Mouse (Mus musculus) E14TG2a.4 (cell line): ENCODE measurements around the gene Klhl8.
A peak's percentile ranks its signal among the peaks of the same experiment; 100 is the strongest.

Experiments used
- H3K27me3 ChIP-seq: 2 replicates; pipeline ENCODE4 v1.6.1; 2014; ENCODE audit warnings: low read length, control low read depth; ENCODE audit not compliant: insufficient read depth
- H3K36me3 ChIP-seq: 2 replicates; pipeline ENCODE4 v1.6.1; 2014; ENCODE audit warnings: low read length, control low read depth; ENCODE audit not compliant: insufficient read depth
- H3K4me1 ChIP-seq: replicated peaks from 2 replicates; pipeline ENCODE4 v1.6.1; 2014; ENCODE audit warnings: low read depth, low read length, control low read depth
- H3K4me3 ChIP-seq: replicated peaks from 2 replicates; pipeline ENCODE4 v1.5.1; 2014; ENCODE audit warnings: mild to moderate bottlenecking, low read length
- H3K9me3 ChIP-seq: 2 replicates; pipeline ENCODE4 v1.6.1; 2014; ENCODE audit warnings: low read length, control low read depth
- CTCF ChIP-seq: conservative IDR thresholded peaks from 2 replicates; pipeline ENCODE4 v1.5.1; 2014; ENCODE audit warnings: low read length
- NANOG ChIP-seq: IDR thresholded peaks from 2 replicates; pipeline ENCODE4 v1.6.1; 2014; ENCODE audit warnings: borderline replicate concordance, low read length, mixed read lengths
- POU5F1 ChIP-seq: IDR thresholded peaks from 2 replicates; pipeline ENCODE4 v1.6.1; 2014; ENCODE audit warnings: low read length, borderline replicate concordance

Gene Klhl8

GRCm38 (mm10) chr5:103856286-103857009 is 54.6 kb downstream of the Klhl8 start:
- H3K4me1 ChIP-seq, result peaks cover 28% of the 10 kb centered on the region
- no peaks in the 10 kb centered on the region for H3K27me3 ChIP-seq
- peaks cover 63% of the 10 kb centered on the region for H3K36me3 ChIP-seq
- TF ChIP-seq NANOG (no peak), CTCF (peak; percentile 90), POU5F1 (no peak)
- no peak overlapping the region for H3K4me3 ChIP-seq
- H3K9me3 ChIP-seq, result no peaks in the 10 kb centered on the region

DNA sequence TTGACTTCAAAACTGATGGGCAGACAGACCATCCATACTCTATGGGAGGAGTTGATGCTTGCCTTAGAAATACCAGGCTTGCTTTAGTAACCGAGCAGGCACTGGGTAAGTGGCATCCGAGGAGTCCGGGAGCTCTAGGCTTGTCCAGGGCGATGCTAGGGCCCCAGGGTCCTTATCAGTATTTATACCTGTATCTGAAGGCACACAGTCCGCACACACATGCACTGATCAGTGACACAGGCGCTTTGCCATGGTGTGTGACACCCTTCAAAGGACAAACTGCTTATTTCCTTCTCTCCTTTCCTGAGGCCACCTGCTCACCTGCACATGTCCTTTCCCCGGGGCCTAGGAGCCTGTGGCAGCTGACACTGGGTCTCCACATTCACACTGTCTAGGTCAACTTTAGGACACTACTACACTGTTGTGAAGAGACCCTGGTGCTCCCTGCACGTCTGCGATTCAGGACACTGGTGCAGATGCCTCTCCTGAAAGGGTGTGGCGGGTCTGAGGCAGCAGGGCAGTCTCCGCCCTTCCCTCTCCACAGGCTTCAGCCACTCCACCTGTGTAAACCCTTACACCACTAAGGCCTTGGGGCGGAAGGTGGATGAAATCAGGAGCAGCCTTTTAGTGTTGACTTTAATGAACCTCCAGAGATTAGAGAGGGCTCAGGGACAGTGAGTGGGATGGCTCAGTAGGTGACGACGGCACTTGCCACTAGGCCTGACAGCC is 55.4 kb downstream of the Klhl8 start:
- H3K9me3 ChIP-seq, result no peaks in the 10 kb centered on the region
- no peaks in the 10 kb centered on the region for H3K27me3 ChIP-seq
- peaks cover 63% of the 10 kb centered on the region for H3K36me3 ChIP-seq
- peaks cover 30% of the 10 kb centered on the region for H3K4me1 ChIP-seq
- 0 out of 2 replicates have a peak overlapping the region, but pooled peaks have one; percentile 13 for H3K4me3 ChIP-seq
- TF ChIP-seq CTCF, result no peak
- TF ChIP-seq NANOG, result no peak
- no peak for TF ChIP-seq POU5F1

DNA sequence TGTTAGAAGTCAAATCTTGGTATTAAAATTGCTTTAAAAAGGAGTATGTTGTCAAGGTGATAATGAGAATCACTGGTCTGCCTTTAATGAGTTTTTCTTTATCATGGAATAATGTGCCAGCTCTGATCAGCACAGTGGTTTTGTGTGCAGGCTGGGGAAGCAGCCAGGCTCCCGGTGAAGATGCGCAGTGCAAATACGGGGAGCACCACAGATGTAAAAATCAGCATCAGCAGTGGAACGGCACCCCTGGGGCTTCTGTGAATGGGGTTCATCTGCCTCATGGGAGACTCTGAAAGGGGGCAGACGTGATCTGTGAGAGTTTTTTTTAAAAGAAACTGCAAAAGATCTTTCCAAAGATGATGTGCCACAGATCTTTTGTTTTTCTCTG is 56.3 kb downstream of the Klhl8 start:
- Histone ChIP-seq H3K4me3 (no peak overlapping the region), H3K9me3 (no peaks in the 10 kb centered on the region), H3K4me1 (peaks cover 30% of the 10 kb centered on the region), H3K27me3 (no peaks in the 10 kb centered on the region), H3K36me3 (peaks cover 67% of the 10 kb centered on the region)
- TF ChIP-seq NANOG, result no peak
- no peak for TF ChIP-seq POU5F1
- no peak for TF ChIP-seq CTCF

GRCm38 (mm10) chr5:103854041-103854806 is 56.8 kb downstream of the Klhl8 start:
- peaks cover 30% of the 10 kb centered on the region for H3K4me1 ChIP-seq
- H3K36me3 ChIP-seq, result peaks cover 72% of the 10 kb centered on the region
- TF ChIP-seq POU5F1 (no peak), NANOG (no peak), CTCF (no peak)
- no peaks in the 10 kb centered on the region for H3K27me3 ChIP-seq
- H3K9me3 ChIP-seq, result no peaks in the 10 kb centered on the region
- no peak overlapping the region for H3K4me3 ChIP-seq

GRCm38 (mm10) chr5:103852756-103853549 is 58.1 kb downstream of the Klhl8 start:
- TF ChIP-seq CTCF, result no peak
- TF ChIP-seq POU5F1, result no peak
- no peak for TF ChIP-seq NANOG
- Histone ChIP-seq H3K27me3 (no peaks in the 10 kb centered on the region), H3K4me3 (no peak overlapping the region), H3K36me3 (peaks cover 85% of the 10 kb centered on the region), H3K9me3 (no peaks in the 10 kb centered on the region), H3K4me1 (peaks cover 30% of the 10 kb centered on the region)

DNA sequence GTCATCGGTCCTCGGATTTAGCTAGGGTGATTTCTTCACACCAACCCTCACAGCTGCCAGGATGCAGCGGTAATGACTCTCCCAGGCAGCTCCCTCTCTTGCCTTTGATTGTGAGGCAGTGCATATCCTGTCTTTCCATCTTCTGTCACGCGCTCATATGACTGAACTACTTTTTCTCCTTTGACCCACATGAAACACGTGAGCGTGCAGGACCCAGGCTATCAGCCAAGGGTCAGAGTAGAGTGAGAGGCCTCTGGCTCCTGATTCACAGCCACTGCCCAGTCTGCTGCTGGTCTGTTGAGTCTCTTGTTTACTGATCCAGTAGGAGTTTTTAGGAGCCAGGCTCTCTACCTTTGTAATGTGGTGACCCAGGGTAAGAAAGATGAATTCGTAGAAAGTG is 62.5 kb downstream of the Klhl8 start:
- Histone ChIP-seq H3K36me3 (peaks cover 99% of the 10 kb centered on the region), H3K4me3 (no peak overlapping the region), H3K4me1 (peaks cover 25% of the 10 kb centered on the region), H3K9me3 (no peaks in the 10 kb centered on the region), H3K27me3 (no peaks in the 10 kb centered on the region)
- TF ChIP-seq CTCF (no peak), NANOG (no peak)

DNA sequence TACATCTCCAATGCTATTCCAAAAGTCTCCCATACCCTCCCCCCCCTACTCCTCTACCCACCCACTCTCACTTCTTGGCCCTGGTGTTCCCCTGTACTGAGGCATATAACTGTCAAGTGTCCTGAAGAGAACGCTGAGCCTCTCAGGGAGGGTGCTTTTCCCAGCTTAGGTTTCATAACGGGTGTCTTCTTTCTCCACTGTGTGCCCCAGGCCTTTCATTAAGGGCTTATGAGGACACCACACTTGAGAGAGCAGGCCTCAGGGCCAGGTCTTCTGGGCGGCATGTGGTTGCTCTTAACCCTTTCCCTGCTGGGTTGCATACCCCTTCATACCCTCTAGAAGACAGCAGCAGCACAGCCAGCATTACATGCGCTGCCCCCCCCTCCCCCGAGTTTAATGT is 64.5 kb downstream of the Klhl8 start:
- Histone ChIP-seq H3K9me3 (no peaks in the 10 kb centered on the region), H3K36me3 (peaks cover 99% of the 10 kb centered on the region), H3K4me3 (no peak overlapping the region), H3K27me3 (no peaks in the 10 kb centered on the region), H3K4me1 (peaks cover 35% of the 10 kb centered on the region)
- no peak for TF ChIP-seq POU5F1
- TF ChIP-seq NANOG, result no peak
- no peak for TF ChIP-seq CTCF

GRCm38 (mm10) chr5:103846154-103846551 is 64.9 kb downstream of the Klhl8 start:
- Histone ChIP-seq H3K9me3 (no peaks in the 10 kb centered on the region), H3K27me3 (no peaks in the 10 kb centered on the region), H3K36me3 (peaks cover 99% of the 10 kb centered on the region), H3K4me3 (no peak overlapping the region), H3K4me1 (peaks cover 33% of the 10 kb centered on the region)
- TF ChIP-seq CTCF (no peak), POU5F1 (no peak), NANOG (no peak)
